Mouse (Mus musculus): ENCODE results near the gene Dhdh.

The Dhdh gene

DNA sequence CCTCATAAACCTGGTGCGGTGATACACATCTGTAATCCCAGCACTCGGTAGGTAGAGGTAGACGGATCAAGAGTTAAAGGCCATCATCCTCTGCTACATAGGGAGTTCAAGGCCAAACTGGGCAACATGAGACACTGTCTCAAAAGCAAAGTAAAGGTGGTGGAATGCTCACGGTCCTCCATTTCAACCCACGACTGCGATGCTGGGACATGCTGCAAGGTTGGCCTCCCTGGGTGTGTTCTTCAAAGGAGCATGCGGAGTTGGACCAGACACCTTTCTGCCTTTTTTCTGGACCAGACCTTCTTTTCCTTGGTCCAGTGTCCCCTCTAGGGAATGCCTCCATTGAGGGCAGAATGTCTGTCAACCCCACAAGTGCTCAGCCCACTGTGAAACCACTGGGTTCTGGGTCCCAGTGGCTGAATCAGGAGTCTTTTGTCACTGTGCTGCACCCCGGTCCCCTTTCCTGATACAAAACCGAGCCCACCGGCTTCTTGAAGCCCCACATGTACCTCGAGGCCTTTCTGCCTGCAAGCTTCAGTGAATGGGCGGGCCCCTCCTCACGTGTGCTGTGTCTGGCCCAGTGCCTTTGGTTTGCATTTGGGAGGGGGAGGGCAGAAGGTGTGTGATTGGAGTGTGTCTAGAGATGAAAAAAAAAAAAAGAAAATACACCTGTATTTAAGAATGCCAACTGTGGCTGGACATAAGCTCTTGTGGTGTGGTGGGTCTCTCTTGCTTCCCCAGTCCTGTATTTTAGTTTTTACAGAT, 32.5 kb downstream of the Dhdh start:
- in situ Hi-C loops (cut with MboI, MseI) = no loop called here

DNA sequence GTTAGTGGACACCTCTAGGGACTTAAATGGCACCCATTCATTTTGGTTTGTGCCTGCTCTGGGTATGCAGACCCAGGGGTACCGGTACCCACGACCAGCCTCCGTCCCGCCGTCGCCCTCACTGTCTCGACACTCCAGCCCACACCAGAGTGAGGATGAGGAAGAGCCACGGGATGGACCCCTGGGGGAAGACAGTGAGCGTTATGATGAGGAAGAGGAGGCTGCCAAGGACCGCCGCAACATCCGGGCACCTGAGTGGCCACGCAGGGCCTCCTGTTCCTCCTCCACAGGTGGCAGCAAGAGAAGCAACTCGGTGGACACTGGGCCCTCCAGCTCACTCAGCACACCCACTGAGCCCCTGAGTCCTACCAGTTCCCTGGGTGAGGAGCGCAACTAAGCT, 33.6 kb downstream of the Dhdh start:
- in situ Hi-C loops (cut with MboI, MseI) = no loop called here

DNA sequence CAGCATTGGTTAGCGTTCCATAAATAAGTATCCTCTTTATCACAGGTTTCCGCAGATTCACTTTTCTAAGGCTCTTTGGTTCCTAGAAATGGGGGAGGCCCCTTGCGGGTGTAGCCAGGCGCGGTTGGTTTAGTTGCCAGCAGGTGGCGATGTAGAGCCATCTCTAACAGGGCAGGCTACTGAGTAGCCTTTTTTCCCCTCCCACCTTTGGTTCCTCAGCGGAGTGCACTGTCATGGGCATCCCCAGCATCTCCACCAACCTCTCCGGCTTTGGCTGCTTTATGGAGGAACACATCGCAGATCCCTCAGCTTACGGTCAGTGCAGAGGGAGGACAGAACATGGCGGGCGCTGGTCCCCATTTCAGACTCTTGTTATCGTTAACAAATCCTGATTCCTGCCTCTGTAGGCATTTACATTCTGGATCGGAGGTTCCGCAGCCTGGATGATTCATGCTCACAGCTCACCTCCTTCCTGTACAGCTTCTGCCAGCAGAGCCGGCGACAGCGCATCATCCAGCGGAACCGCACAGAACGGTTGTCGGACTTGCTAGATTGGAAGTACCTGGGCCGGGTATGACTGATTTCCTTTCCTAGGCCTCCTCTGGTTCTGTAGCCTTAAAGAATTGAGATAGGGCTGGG, 37.1 kb downstream of the Dhdh start:
- in situ Hi-C loops (cut with MboI, MseI) = no loop called here

DNA sequence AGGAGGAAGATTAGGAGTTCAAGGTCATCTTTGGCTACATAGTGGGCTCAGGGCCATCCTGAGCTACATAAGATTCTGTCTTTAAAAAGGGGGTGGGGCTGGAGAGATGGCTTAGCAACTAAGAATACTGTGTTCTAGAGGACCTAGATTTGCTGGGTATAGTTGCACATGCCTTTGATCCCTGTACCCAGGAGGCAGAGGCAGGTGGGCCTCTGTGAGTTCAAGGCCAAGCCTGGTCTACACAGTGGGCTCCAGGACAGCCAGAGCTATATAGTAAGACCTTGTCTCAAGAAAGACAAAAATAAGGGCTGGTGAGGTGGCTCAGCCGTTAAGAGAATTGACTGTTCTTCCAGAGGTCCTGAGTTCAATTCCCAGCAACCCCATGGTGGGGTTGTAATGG, 38.6 kb downstream of the Dhdh start:
- in situ Hi-C loops (cut with MboI, MseI) = no loop called here

GRCm38 (mm10) chr7:45447325-45447990, 41.1 kb downstream of the Dhdh start:
- in situ Hi-C loops (cut with MboI, MseI) = no loop called here

GRCm38 (mm10) chr7:45446589-45446988, 42.0 kb downstream of the Dhdh start:
- in situ Hi-C loops (cut with MboI, MseI) = no loop called here

DNA sequence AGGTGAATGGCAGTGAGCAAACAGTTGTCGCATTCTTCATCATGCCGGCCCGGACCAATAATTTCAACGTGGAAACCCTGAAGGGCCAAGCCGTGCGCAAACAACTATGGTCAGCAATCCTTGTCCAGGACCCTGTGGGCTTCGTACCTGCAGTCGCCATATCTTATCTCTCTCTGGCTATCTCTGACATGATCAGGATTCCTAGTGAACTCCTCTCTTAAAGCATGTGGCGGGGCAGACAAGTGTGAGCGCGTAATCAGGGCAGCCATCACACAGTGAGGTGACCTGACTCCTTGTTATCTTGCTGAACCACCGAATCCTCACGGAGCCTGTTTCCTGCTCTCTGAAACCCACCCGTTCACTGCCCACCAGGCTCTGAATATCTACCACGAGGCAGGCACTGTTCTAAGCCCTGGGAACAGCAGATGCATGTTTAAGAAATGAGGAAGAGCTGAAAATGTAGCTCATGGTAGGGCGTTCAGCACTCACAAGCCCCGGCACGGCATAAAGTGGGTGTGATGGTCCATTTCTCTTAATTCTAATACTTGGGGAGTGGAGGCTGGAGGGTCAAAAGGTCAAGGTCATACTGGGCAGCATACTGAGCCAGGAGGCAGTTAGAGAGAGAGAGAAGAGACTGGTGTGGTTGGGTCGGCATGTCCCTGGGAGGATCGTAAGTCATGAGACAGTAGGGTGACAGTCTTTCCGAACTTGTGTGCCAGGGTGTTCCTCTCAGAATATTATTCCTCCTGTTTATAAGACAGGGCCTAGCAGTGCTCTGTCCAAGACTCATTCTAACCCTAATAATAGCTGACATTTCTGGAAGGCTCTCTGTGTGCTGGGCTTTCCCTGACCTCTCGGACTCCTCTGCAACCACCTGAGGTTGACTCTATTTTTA, 44.8 kb downstream of the Dhdh start:
- in situ Hi-C loops (cut with MboI, MseI) = no loop called here

DNA sequence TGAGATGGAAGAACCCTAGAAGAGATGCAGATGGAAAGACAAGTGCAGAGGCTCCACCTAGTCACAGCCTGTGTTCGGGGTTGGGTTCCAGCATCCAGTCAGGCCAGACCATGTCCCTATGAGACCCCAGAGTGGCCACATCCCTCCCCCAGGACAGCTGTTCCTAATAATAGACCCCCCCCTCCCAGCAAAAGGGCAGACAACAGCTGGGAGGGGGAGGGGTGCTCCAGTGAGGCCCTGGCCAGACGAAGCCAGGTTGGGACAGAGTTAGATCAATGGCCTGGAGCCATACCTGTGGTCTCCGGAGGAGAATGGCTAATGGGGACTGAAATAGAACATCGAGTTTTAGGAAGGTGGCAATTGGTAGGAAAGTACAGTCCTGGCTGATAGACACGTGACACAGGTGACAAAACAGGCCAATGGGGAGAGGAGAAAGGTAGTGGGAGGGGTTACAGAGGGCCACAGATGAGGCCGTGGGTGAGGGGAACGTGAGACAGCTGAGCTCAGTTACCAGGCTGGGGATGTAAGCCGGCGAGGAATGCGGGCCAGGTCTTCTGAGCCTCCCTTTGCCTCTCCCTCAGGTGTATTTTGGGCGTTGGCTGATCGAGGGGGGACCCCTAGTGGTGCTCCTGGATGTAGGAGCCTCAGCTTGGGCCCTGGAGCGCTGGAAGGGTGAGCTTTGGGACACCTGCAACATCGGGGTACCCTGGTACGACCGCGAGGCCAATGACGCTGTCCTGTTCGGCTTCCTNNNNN, 50.9 kb downstream of the Dhdh start, which contains the start of gene Ruvbl2:
Gene Ruvbl2 (minus strand): TSS at position 576 of the 756 bp plus-strand sequence.
- in situ Hi-C loops (cut with MboI, MseI) = no loop called here

GRCm38 (mm10) chr7:45437046-45437445, 51.6 kb downstream of the Dhdh start:
- in situ Hi-C loops (cut with MboI, MseI) = no loop called here

DNA sequence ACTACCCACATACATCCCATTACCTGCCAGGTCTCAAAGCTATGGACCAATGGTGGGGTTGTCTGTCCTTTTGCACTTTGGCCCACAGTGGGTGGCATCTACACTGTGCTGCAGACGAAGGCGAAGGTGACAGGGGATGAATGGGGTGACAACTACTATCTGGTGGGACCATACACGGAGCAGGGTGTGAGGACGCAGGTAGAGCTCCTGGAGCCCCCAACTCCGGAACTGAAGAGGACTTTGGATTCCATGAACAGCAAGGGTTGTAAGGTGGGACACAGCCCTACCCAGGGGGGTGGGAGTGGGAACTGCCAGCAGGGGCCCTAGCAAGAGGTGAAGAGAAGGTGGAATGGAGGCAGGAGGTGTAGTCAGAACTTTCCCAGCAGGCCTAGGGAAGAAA, 52.2 kb downstream of the Dhdh start:
- in situ Hi-C loops (cut with MboI, MseI) = no loop called here

- in situ Hi-C loops (cut with MboI, MseI) = no loop called here
Observed at GRCm38 (mm10) chr7:45435038-45435437, 53.6 kb downstream of the Dhdh start.

- in situ Hi-C loops (cut with MboI, MseI) = no loop called here
Observed at GRCm38 (mm10) chr7:45434203-45435015, 54.2 kb downstream of the Dhdh start, which contains the start of gene Gys1. TSS of gene Gys1 (plus strand) at chr7:45434844.

DNA sequence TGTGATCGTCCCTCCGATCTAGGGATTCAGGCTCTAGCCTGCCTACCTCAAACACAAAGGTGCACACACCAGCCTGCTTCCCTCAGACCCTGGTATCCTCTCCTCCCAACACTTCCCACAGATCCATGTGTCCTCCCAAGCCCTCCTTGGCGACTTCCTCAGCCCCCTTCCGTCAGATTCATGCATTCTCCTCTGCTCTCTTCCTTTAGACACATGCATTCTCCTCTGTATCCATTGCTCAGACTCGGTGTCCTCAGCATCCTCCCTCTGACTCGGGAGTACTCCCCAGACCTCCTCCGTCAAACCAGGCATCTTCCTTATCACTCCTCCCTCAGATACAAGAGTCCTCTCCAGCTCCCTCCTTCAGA, 54.8 kb downstream of the Dhdh start:
- in situ Hi-C loops (cut with MboI, MseI) = no loop called here

DNA sequence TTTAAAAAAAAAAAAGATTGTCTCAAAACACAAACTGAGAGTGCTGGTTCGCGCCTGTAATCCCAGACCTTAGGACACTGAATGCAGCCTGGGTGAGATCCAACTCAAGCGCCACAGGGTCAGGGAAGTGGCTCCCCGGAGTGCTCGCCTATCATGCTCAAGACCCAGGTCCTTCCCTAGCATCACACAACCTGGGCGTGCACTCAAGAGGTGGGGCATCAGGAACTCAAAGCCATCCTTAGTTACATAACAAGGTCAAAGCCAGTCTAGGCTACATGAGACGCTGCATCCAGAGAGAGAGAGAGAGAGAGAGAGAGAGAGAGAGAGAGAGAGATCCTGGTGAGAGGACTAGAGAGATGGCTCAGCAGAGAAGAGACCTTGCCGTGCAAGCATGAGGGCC, 62.0 kb downstream of the Dhdh start:
- in situ Hi-C loops (cut with MboI, MseI) = no loop called here

GRCm38 (mm10) chr7:45421194-45421593, 67.4 kb downstream of the Dhdh start:
- in situ Hi-C loops (cut with MboI, MseI) = no loop called here
